Mouse (Mus musculus): ENCODE data around the gene Akap6. TPM values are rescaled to one million over a fixed set of nuclear protein-coding genes. Genes with fewer than 3 reads are reported as not detected.

Akap6 gene
- 1.4 TPM for polyA plus RNA-seq (2014; fragmentation: Illumina TruSeq; extraction: RNeasy Lipid Tissue Mini Kit (QIAGEN cat#74804))

GRCm38 (mm10) chr12:52699146-52699545 lies at the start of gene Akap6:
Akap6 (plus strand) TSS chr12:52699383.

Other genes with a start within 250 kb of the Akap6 start
- 512 TPM for gene Arhgap5, start 195.4 kb upstream of the Akap6 start, polyA plus RNA-seq (2014; fragmentation: Illumina TruSeq; extraction: RNeasy Lipid Tissue Mini Kit (QIAGEN cat#74804))